Mouse (Mus musculus) ES-E14 (cell line): Measurements from ENCODE around the gene Ung.

Source experiments
- ZC3H11A ChIP-seq: IDR thresholded peaks from 2 replicates; pipeline ENCODE4 v1.6.1; 2012; ENCODE audit warnings: low read depth, mild to moderate bottlenecking, inconsistent platforms, low read length, borderline replicate concordance
- ZNF384 ChIP-seq: IDR thresholded peaks from 2 replicates; pipeline ENCODE4 v1.6.1; 2012; ENCODE audit warnings: low read depth, low read length, inconsistent platforms

DNA sequence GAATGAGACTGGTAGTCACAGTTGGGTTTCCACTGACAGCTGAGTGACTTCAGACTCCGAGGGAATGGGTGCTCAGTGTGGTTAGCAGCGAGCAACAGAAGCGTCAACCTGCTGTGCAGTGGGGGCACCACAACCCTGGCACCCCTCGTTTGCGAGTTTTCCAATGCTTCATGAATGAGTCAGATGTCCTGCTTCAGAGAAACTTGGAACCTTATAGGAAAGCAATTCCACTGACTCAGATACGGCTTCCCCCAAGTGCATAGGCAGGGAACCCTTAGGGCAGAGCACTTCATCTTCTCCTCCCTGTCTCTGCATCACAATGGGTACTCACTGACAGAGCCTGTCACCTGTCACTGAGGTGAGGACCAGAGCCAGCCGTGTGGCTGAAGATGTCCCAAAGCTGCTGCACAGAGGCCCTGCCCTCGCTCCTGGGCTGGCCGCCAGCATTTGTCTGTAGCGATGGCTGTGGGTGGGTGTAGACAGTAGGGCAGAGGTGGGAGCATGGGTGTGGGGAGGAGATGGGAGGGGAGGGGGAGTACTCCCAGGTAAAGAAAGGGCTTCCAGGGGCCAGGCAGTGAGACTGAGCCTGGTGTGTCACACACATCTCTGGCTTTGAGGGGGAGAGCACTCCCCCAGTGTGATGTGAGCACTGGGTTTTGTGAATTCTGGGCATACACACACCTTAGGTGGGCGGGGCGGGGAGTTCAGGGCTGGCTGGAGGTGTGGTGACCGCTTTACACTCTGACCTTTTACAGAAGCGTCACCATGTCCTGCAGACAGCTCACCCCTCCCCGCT, 7.5 kb downstream of the Ung start:
- no peak for TF ChIP-seq ZNF384
- no peak for TF ChIP-seq ZC3H11A
